Mouse (Mus musculus) embryonic facial prominence, embryonic 11.5 days (tissue): Measurements from ENCODE around the gene Slc44a3. TPM values are rescaled to one million over a fixed set of nuclear protein-coding genes. Genes with fewer than 3 reads are reported as not detected.
A peak's percentile ranks its signal among the peaks of the same experiment; 100 is the strongest.

Source experiments
- ATAC-seq: fragments of 200-750 bp; cut with Nextera tagmentation; replicated peaks from 2 replicates; pipeline ENCODE4 v1.8.0; 2017; ENCODE audit warnings: low read depth; ENCODE audit not compliant: insufficient number of reproducible peaks, low FRiP score, low TSS enrichment
- DNase-seq: peaks from one replicate; pipeline ENCODE4 v3.0.0-alpha.2; 2015; ENCODE audit warnings: low spot score
- H3K27ac ChIP-seq: fragments of 300-500 bp; sonication (generic); replicated peaks from 2 replicates; pipeline ENCODE4 v1.5.1; 2014; ENCODE audit warnings: mild to moderate bottlenecking, low read depth, low read length, control low read depth
- H3K27me3 ChIP-seq: fragments of 300-500 bp; sonication (generic); 2 replicates; pipeline ENCODE4 v1.6.1; 2014; ENCODE audit warnings: mild to moderate bottlenecking, low read length, moderate library complexity, mixed read lengths; ENCODE audit not compliant: control insufficient read depth, insufficient read depth
- H3K36me3 ChIP-seq: fragments of 300-500 bp; sonication (generic); replicated peaks from 2 replicates; pipeline ENCODE4 v1.6.1; 2014; ENCODE audit warnings: low read depth, mild to moderate bottlenecking, low read length, moderate library complexity, mixed read lengths; ENCODE audit not compliant: control insufficient read depth, insufficient read depth
- H3K4me1 ChIP-seq: fragments of 300-500 bp; sonication (generic); 2 replicates; pipeline ENCODE4 v1.6.1; 2014; ENCODE audit warnings: low read length, mixed read lengths; ENCODE audit not compliant: control insufficient read depth, insufficient read depth
- H3K4me2 ChIP-seq: fragments of 300-500 bp; sonication (generic); 2 replicates; pipeline ENCODE4 v1.6.1; 2014; ENCODE audit warnings: low read depth, mild to moderate bottlenecking, control low read depth, low read length, moderate library complexity
- H3K4me3 ChIP-seq: fragments of 300-500 bp; sonication (generic); 2 replicates; pipeline ENCODE4 v1.5.1; 2014; ENCODE audit warnings: low read depth, low read length, control low read depth
- H3K9ac ChIP-seq: fragments of 300-500 bp; sonication (generic); replicated peaks from 2 replicates; pipeline ENCODE4 v1.6.1; 2014; ENCODE audit warnings: mild to moderate bottlenecking, control low read depth, low read length
- H3K9me3 ChIP-seq: fragments of 300-500 bp; sonication (generic); replicated peaks from 2 replicates; pipeline ENCODE4 v1.6.1; 2016; ENCODE audit warnings: mild to moderate bottlenecking, low read length, inconsistent platforms, mixed read lengths; ENCODE audit not compliant: control insufficient read depth
- WGBS: fragments of 180-500 bp; shearing (Covaris S2); extraction: QIAGEN DNeasy Blood & Tissue Kit; methylation state at CpG from one replicate; pipeline ENCODE4 v1.1.7; 2014; 5-methylcytosine and 5-hydroxymethylcytosine counted together
- polyA plus RNA-seq: library from polyadenylated mRNA; unstranded; fragments of >200 nt; fragmentation: Nextera tagmentation; extraction: Ambion mirVana; gene quantifications from 2 replicates; pipeline ENCODE4 v1.2.1, GENCODE M21; 2014

Slc44a3 gene
- polyA plus RNA-seq, 1 experiment from 2014 or later = 0.32 TPM

- 49% methylated on average over 5 of the region's 5 CpGs for WGBS
- H3K4me3 ChIP-seq = no peak overlapping the region
- H3K4me2 ChIP-seq = no peak overlapping the region
- no peak overlapping the region for H3K9ac ChIP-seq
- H3K27me3 ChIP-seq = no peaks in the 10 kb centered on the region
- H3K4me1 ChIP-seq = no peaks in the 10 kb centered on the region
- ATAC-seq (no peak), DNase-seq (no peak)
- no peaks in the 10 kb centered on the region for H3K9me3 ChIP-seq
- H3K36me3 ChIP-seq = no peaks in the 10 kb centered on the region
- no peak overlapping the region for H3K27ac ChIP-seq
These were observed 41.3 kb downstream of the Slc44a3 start for GRCm38 (mm10) chr3:121490941-121491340.

- no peak for ATAC-seq
- H3K27ac ChIP-seq = no peak overlapping the region
- WGBS = 61% methylated on average over 12 of the region's 12 CpGs
These were observed 42.6 kb downstream of the Slc44a3 start for GRCm38 (mm10) chr3:121489462-121490118.

DNA sequence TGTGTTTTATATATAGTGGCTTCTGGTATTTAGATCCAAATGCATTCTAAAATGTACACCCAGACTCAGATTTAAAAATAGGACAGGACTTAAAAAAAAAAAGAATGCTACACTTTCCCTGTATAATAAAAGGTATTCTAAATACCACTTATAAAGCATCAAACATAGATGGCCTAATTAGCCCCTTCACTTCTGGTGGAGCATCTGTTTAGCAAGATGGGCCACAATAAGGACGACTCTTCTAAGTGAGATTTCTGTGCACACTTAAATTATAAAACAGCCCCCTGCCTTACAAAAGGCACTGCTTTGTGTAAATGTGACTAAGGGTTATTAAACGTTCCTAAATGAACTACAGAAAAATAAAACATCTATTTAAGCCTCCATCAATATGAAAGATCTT is 47.0 kb downstream of the Slc44a3 start:
- 0 out of 2 replicates have a peak, but pooled peaks cover 3% of the 10 kb centered on the region for H3K4me1 ChIP-seq
- H3K4me2 ChIP-seq = no peak overlapping the region
- H3K4me3 ChIP-seq = no peak overlapping the region
- H3K27ac ChIP-seq = no peak overlapping the region
- no peaks in the 10 kb centered on the region for H3K9me3 ChIP-seq
- H3K9ac ChIP-seq = no peak overlapping the region
- DNase-seq = no peak
- ATAC-seq = no peak
- WGBS = 65% methylated on average over 2 of the region's 2 CpGs
- no peaks in the 10 kb centered on the region for H3K27me3 ChIP-seq
- H3K36me3 ChIP-seq = no peaks in the 10 kb centered on the region

More at GRCm38 (mm10) chr3:121489462-121490118, 42.6 kb downstream of the Slc44a3 start:
- DNase-seq = peak; percentile 26
- H3K27me3 ChIP-seq = no peaks in the 10 kb centered on the region
- H3K4me2 ChIP-seq = no peak overlapping the region
- H3K4me3 ChIP-seq = no peak overlapping the region
- H3K9ac ChIP-seq = no peak overlapping the region
- no peaks in the 10 kb centered on the region for H3K36me3 ChIP-seq
- no peaks in the 10 kb centered on the region for H3K4me1 ChIP-seq
- no peaks in the 10 kb centered on the region for H3K9me3 ChIP-seq

DNA sequence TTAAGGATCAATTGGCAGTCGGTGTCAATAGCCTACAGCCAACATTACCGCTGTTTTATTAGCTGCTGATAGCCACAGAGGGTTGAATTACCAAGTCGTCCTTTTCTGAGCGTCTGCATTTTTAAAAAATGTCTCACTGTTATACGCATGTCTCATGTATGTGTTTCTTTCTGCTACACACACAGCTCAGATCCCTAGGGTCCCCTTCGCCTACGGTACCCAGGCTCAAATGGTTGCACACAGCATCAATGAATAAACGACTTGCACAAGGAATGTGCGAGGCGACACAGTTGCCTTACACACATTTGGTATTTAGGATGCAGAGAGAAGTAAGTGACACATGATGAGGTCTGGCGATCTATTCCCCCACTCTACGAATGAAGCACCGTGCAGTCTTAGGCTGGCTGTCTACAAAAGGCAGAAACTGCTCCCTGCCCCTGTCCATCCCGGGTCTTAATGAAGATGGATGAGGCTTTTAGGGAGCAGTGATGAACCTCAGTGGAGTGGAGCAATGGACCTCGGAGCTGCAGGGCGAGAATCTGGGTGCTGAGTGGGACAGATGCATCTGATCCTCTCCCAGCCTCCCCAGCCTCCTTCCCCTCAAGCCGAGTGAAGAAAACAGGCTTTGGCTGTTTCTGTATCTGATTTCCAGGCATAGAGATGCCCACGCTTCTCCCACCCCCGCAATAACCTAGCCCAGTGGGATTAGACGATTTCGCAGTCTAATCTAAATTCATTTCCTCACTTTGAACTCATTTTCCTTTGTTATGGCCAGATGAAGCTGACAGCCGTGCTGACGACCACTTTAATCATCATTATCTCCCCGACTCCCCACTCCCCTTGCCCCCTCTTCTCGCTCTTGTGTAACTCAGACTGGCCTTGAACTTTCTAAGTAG is 48.7 kb downstream of the Slc44a3 start:
- DNase-seq (no peak), ATAC-seq (no peak)
- Histone ChIP-seq H3K36me3 (no peaks in the 10 kb centered on the region), H3K4me3 (no peak overlapping the region), H3K27ac (no peak overlapping the region), H3K27me3 (no peaks in the 10 kb centered on the region), H3K9ac (no peak overlapping the region), H3K4me2 (no peak overlapping the region), H3K9me3 (no peaks in the 10 kb centered on the region), H3K4me1 (0 out of 2 replicates have a peak, but pooled peaks cover 3% of the 10 kb centered on the region)
- WGBS = 67% methylated on average over 25 of the region's 25 CpGs

DNA sequence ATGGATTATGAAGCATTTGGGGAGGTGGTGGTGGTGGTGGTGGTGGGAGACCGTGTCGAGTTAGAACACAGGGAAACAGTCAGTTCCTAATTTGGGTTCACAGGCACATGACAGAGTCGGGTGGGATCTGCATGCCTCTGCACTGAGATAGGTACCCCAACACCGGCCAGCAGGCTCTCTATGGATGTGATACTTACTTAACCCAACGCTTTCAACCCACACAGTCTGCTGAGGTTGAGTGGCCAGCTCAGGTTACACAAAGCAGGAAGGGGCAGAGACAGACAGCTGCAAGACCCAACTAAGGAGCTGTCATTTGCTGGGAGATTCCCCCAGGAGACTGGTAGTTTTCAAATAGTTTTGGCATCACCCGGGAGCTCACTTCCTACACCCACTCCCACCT is 50.6 kb downstream of the Slc44a3 start:
- no peak overlapping the region for H3K9ac ChIP-seq
- H3K36me3 ChIP-seq = no peaks in the 10 kb centered on the region
- DNase-seq = peak; percentile 53
- H3K27ac ChIP-seq = no peak overlapping the region
- H3K4me1 ChIP-seq = 0 out of 2 replicates have a peak, but pooled peaks cover 3% of the 10 kb centered on the region
- H3K9me3 ChIP-seq = no peaks in the 10 kb centered on the region
- no peak overlapping the region for H3K4me3 ChIP-seq
- ATAC-seq = peak; percentile 60
- H3K27me3 ChIP-seq = no peaks in the 10 kb centered on the region
- 33% methylated on average over 6 of the region's 6 CpGs for whole genome bisulfite sequencing
- no peak overlapping the region for H3K4me2 ChIP-seq

GRCm38 (mm10) chr3:121480961-121481436 is 51.2 kb downstream of the Slc44a3 start:
- Histone ChIP-seq H3K36me3 (no peaks in the 10 kb centered on the region), H3K4me2 (no peak overlapping the region), H3K9ac (no peak overlapping the region), H3K27me3 (no peaks in the 10 kb centered on the region), H3K27ac (no peak overlapping the region), H3K4me3 (no peak overlapping the region), H3K4me1 (0 out of 2 replicates have a peak, but pooled peaks cover 3% of the 10 kb centered on the region), H3K9me3 (no peaks in the 10 kb centered on the region)
- WGBS = 57% methylated on average over 8 of the region's 8 CpGs
- ATAC-seq (no peak), DNase-seq (no peak)

- WGBS = 46% methylated on average over 26 of the region's 26 CpGs
- Histone ChIP-seq H3K9ac (no peak overlapping the region), H3K4me2 (no peak overlapping the region), H3K27me3 (no peaks in the 10 kb centered on the region), H3K27ac (no peak overlapping the region), H3K4me3 (no peak overlapping the region), H3K9me3 (no peaks in the 10 kb centered on the region), H3K4me1 (0 out of 2 replicates have a peak, but pooled peaks cover 3% of the 10 kb centered on the region), H3K36me3 (no peaks in the 10 kb centered on the region)
- ATAC-seq (no peak), DNase-seq (no peak)
These were observed 51.9 kb downstream of the Slc44a3 start for GRCm38 (mm10) chr3:121480030-121480960.
